Mouse (Mus musculus) hematopoietic stem cell, adult 5-6 weeks (primary cell): ENCODE data around the gene Arl4d. TPM values are rescaled to one million over a fixed set of nuclear protein-coding genes. Genes with fewer than 3 reads are reported as not detected.

Experiments used
- ATAC-seq, 2 experiments: fragments of 125-278 bp in 1 of 2; replicated peaks in 1 of 2; 2 replicates each; pipeline ENCODE4 v1.8.0; 2016 to 2017; ENCODE audit warnings: inconsistent platforms in 2 of 2, mild to moderate bottlenecking in 2 of 2, moderate number of reproducible peaks in 2 of 2, low read depth in 1 of 2, moderate TSS enrichment in 1 of 2; ENCODE audit not compliant: low FRiP score in 2 of 2, poor library complexity in 2 of 2, severe bottlenecking in 2 of 2, insufficient read depth in 1 of 2, low TSS enrichment in 1 of 2
- total RNA-seq: library from RNA; stranded (forward); fragments of 172-1452, 232-1000 nt; gene quantifications from 2 replicates; pipeline ENCODE4 v1.2.3, GENCODE M21; 2017

Gene Arl4d
- total RNA-seq, 1 experiment from 2014 or later, result 2.5 TPM

GRCm38 (mm10) chr11:101668546-101669261, 3.4 kb downstream of the Arl4d start:
- ATAC-seq, result no peak

- ATAC-seq, result no peak
Observed at GRCm38 (mm10) chr11:101670334-101670733, 5.0 kb downstream of the Arl4d start.

- no peak for ATAC-seq
Observed at GRCm38 (mm10) chr11:101671255-101671654, 5.9 kb downstream of the Arl4d start.

GRCm38 (mm10) chr11:101673010-101673642, 7.8 kb downstream of the Arl4d start:
- no peak for ATAC-seq

GRCm38 (mm10) chr11:101674106-101674505, 8.8 kb downstream of the Arl4d start:
- ATAC-seq, result no peak

GRCm38 (mm10) chr11:101675349-101675748, 10.0 kb downstream of the Arl4d start:
- ATAC-seq, result no peak

GRCm38 (mm10) chr11:101677655-101678054, 12.3 kb downstream of the Arl4d start:
- ATAC-seq, result no peak

- no peak for ATAC-seq
Observed at GRCm38 (mm10) chr11:101678770-101679169, 13.4 kb downstream of the Arl4d start.

GRCm38 (mm10) chr11:101679907-101680306, 14.6 kb downstream of the Arl4d start:
- ATAC-seq, result no peak

- ATAC-seq, result no peak
Observed at GRCm38 (mm10) chr11:101680634-101681325, 15.4 kb downstream of the Arl4d start.

- ATAC-seq, result no peak
Observed at GRCm38 (mm10) chr11:101681968-101682367, 16.6 kb downstream of the Arl4d start.

GRCm38 (mm10) chr11:101682410-101682960, 17.1 kb downstream of the Arl4d start:
- ATAC-seq, result no peak

GRCm38 (mm10) chr11:101687351-101688301, 22.3 kb downstream of the Arl4d start:
- ATAC-seq, result no peak

- no peak for ATAC-seq
Observed at GRCm38 (mm10) chr11:101689701-101690113, 24.4 kb downstream of the Arl4d start.

- ATAC-seq, result no peak
Observed at GRCm38 (mm10) chr11:101690326-101690725, 25.0 kb downstream of the Arl4d start.

- ATAC-seq, result no peak
Observed at GRCm38 (mm10) chr11:101695906-101696661, 30.7 kb downstream of the Arl4d start.
